Mouse (Mus musculus): ENCODE measurements at regions not wholly inside any gene's neighbourhood (a gene's known extent, or its start where the extent isn't known, plus 50 kb on each side); places are given as distances from the start of the nearest gene placed in this dataset.

DNA sequence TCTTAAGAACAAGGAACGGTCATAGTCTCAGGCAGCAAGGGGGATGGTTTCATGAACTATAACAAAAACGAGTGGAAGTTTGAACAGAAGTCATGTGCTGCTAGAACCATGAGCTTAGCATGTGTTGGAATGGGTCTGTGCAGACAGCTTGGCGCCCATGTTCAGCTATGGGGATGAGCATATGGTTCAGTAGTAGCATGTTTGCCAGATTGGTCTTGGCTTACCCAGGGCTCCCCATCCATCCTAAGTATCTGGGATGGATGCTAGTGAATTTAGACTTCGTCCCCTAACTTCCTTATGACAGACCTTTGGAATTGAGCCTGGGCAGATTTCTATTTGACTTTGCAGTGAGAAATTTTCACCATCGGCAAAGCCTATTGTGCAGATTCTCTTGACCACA, 634.9 kb upstream of the Tmem132c start:
- DNase-seq, result no peak

DNA sequence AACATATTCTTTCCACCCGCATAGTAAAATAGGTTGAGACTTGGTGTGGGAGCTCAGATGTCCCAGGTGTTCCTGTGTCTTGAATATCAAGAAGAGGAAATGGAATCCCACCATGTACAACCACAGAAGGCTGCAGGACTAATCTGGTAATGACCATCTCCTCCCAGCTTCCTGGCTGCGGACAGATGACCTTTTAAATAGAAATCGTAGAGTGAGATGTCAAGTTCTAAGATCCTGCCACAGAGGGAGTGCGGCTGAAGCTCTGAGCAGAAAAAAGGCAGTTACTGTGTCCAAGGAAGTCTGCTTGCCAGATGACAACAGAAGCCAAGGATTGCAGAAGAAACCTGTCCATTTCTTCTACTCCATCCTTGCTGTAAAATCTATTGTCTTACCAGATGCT, 629.0 kb upstream of the Tmem132c start:
- DNase-seq, result no peak

DNA sequence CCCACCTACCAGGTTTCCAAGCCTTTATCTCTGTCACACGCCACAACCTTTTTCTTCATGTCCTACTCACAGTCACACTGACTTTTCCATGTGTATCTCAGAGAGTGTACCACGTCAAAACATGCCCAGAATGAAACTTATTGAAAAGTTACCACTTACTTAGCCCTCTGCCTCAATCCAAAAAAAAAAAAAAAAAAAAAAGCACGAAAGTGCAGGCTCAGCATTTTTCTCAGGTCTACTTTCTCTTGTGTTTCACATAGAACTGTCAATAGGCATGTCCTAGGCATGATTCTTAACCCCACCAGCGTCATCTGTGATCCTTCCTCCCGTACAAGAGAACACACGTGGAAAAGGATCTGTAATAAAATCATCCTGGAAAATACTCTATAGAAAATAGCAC, 619.1 kb upstream of the Tmem132c start:
- DNase-seq, result no peak

DNA sequence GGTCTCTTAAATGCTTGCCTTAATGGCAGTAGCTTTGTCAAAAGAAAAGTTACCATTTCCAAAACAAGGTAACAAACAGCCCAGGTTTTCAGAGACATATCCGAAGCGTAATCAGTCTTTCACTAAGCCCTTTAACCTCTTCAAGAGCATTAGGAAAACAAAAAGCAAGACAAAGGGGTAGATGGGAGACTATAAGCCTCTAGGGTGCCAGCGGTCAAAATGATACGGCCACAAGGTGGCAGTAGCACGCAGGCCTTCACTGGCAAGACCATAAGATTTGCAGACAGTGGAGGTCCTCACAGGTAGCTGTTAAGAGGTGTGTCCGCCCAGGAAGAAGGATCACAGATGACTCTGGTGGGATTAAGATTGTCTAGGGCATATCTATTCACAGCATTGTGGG, 618.4 kb upstream of the Tmem132c start:
- peak; percentile 31 to 35 for DNase-seq

DNA sequence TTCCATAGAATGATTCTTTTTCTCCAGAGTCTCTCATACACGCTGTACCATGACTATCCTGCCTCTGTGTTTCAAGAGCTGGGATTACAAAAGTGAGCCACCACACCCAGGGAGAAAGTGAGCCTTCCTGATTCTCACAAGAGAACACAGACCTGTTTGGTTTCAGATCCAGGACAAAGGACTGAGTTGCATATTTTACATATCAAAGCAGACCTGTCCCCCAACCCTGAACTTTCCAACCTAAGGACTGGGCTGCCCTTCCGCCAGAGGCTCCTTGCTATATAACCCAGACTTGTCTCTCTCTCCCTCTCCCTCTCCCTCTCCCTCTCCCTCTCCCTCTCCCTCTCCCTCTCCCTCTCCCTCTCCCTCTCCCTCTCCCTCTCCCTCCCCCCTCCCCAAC, 611.8 kb upstream of the Tmem132c start:
- no peak for DNase-seq

DNA sequence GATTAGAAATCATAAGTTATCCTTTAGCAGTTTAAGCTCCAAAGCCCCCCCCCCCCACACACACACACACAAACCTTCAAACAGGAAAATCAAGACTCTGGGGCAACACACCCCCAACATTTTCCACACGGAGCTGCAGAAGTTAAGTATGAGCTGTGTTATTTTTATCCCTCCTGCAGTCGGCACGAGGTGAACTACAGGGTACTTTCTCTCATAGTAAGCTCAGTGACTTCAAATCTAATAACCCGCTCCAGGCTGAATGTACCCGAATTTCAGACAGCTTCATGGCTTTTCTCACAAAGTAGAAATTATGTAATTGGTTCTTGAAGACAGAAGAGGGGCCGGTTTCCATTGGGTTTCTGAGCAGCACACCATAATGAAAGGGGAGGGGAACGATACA, 591.2 kb upstream of the Tmem132c start:
- DNase-seq, result no peak

DNA sequence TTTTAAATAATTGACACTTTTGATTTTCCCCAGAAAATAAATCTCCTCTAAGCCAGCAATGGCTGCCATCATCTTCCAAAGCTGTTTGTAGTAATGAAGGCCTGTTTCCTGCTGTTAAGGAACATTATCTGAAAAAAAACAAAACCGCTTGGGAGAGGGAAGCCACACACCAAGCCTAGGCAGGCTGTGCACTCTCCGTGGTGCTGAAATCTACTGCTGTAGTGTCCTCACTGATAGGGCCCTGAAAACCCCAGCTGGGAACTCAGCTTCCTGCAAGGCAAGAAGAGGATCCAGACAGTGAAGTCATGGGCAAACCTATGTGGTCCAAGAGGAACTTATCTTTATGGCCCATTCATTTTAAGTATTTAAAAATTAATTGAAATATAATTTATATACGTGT, 590.2 kb upstream of the Tmem132c start:
- DNase-seq, result no peak

DNA sequence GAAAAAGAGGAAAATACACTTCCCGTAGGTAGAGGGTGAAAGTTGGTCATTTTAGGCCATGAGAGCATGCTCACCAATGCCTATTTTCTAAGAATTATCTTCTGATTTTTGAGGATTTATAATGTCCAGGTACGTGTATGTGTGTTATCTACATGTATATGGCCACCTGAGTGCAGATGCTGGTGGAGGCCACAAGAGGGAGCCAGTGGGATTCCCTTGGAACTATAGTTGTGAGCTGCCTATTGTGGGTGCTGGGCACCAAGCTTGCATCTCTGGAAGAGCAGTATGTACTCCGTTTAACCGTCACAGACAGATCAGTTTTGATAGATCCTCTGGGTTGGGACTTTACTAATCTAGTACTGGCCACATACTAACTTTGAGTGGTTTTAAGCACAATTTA, 579.0 kb upstream of the Tmem132c start:
- DNase-seq, result no peak

DNA sequence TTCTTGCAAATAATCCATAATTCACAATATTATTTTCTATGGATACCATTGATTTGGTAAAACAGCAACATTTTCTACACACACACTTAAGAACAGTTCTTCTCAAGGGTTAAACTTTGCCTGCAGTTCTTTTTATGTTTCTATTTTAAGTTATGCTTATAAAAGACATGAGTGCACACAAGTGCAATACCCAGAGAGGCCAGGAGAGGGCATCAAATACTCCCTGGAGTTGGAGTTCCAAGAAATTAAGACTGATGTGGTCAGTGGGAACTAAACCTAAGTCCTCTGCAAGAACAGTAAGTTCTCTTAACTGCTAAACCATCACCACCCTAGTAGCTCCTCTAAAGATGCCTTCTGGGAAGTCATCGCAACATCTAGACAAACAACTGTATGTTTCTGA, 570.5 kb upstream of the Tmem132c start:
- DNase-seq, result peak; percentile 3 to 18

DNA sequence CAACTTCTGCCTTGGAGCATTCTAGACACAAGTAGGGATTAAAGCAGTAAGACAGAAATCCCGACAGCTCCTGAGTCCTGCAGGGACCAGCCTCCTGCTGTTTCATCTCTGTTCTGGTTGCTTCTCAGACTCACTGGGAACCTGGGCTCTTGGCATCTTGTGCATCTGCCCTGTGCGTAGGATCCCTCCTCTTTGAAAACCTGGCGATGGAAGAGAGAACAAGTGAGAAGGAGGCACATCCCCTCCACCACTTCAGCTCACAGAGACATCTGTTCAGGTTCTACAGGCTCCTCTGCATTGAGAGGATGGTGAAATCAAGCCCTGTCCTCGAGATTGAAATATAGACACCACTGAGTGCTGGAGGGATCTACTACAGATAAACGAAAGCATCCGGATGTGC, 561.3 kb upstream of the Tmem132c start:
- no peak for DNase-seq

DNA sequence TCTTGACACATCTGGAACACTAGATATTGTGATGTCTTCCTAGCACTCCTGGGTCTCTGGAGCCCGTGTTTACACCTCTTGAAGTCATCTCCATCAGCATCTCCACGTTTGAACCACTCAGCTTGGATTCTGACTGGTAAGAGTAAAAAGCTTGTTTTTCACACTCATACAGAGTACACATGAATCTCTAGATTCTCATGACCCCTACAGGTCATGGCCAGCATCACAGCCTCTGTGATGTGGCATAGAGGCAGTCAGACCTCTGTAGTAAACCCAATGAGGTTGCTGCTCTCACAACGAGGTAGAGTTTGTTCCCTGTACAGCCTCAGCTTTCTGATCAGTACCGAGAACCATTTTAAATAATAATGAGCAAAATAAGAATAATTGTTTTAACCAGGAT, 542.3 kb upstream of the Tmem132c start:
- peak in 1 of 2 experiments; percentile 7 for DNase-seq

DNA sequence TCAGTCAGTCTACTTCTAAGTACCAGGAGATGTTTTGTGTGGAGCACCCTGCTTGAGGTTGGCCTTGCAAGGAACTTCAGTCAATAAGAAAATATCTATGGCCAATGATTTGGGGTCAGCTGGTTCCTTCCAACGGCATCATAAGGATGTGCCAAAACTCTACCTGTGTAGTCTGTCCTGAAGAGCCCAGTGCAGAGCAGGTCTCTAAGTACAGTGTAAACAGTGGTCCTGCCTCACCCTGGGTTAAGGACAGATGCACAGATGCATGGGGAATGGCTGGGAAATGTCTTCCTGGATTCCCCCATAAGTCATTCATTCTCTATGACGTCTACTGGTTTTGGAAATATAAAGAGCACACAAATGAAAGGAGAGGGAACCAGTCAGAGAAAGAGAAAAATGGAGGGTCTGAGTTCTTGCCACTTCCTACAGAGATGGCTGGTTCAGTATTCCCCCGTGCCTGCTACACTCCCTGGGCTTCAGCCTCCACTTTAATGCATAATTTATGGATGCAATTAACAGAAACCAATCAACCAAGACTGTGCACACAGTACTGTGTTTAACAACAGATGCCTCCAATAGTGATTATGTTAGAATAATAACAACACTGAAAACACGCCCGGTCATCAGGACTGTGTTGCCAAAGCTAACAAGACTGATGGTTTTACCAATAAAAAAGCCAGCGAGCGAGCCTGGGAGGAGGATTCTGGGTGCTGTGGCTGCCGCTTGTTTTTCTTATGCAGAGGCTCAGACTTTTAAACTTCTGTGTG, 537.9 kb upstream of the Tmem132c start:
- DNase-seq, result no peak

DNA sequence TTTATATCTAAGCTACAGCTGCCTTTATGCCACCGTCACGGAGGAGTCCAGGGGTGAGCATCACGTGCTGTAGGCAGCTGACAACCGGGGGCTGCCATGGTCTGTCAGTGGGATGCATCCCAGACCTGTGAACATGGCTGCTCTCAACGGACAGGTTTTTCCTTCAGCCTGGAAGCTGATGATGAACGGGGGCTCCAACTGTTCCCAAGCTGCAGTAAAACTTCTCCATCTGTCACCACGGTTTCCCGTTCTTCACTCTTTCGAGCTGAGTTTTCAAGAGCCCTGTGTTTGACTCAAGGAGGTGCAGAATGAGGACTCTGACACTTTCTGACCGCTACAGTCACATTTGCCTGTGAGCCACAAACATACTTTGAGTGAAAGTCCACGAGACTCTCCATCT, 535.7 kb upstream of the Tmem132c start:
- no peak for DNase-seq

DNA sequence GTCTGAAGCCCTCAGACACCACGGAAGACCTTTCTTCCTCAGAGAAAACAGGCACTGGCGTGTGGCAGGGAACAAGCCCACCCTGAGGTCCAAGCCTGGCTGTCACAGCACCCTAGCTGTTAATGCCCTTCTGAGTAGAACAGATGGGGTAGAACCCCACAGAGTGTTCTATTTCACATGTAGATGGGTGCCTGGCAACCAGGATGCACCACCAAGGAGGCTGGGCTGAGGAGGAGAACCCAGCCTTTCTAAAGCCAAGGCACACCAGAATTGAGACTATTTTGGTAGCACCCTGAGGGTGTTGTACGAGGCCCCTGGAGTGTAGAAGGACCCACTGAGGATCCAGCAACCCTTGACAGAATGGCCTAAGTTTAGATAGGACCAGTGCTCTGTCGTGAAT, 534.9 kb upstream of the Tmem132c start:
- no peak for DNase-seq

DNA sequence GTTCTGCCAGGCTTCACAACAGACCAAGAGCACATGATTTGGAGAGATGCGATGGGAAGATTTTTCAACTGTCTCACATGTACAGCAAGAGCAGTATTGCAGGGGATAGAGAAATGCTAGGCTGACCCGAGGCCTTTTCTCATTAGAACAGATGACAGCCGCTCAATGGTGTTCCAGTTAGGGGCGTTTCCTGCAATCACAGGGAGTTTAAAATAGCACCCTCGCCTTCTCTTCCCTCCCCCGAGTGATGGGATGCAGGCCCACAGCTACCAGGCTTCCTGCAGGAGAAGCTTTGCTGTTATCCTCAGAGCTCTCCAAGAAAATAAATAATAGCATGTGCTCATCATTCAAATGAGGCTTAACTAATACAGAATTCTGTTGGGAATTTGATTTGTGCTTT, 526.9 kb upstream of the Tmem132c start:
- no peak for DNase-seq

DNA sequence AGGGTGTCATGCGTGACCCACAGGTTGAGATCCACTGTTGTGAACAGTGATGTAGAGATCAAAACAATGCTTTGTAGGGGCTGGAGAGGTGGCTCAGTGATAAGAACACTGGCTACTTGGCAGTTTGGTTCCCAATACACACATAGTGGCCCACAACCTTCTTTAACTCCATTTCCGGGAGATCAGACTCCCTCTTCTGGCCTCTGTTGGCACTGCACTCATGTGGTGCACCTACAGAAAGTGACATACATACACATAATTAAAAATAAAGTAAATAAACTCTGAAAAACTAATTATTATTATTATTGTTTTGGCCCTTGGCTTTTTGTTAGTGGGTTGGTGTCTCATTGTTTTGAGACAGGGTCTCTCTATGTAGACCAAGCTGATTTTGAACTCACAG, 523.2 kb upstream of the Tmem132c start:
- no peak for DNase-seq

DNA sequence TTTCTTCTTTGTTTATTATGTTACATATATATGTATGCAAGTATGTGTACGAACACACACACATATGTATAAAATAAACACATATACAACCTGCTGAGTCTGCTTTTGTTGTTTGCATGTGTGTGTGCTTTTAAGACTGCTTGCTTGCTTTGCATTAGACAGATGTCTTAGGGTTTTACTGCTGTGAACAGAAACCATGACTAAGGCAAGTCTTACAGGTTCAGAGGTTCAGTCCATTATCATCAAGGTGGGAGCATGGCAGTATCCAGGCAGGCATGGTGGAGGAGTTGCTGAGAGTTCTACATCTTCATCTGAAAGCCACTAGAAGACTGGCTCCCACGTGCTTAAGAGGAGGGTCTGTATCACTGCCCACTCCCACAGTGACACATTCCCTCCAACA, 520.3 kb upstream of the Tmem132c start:
- DNase-seq, result no peak

DNA sequence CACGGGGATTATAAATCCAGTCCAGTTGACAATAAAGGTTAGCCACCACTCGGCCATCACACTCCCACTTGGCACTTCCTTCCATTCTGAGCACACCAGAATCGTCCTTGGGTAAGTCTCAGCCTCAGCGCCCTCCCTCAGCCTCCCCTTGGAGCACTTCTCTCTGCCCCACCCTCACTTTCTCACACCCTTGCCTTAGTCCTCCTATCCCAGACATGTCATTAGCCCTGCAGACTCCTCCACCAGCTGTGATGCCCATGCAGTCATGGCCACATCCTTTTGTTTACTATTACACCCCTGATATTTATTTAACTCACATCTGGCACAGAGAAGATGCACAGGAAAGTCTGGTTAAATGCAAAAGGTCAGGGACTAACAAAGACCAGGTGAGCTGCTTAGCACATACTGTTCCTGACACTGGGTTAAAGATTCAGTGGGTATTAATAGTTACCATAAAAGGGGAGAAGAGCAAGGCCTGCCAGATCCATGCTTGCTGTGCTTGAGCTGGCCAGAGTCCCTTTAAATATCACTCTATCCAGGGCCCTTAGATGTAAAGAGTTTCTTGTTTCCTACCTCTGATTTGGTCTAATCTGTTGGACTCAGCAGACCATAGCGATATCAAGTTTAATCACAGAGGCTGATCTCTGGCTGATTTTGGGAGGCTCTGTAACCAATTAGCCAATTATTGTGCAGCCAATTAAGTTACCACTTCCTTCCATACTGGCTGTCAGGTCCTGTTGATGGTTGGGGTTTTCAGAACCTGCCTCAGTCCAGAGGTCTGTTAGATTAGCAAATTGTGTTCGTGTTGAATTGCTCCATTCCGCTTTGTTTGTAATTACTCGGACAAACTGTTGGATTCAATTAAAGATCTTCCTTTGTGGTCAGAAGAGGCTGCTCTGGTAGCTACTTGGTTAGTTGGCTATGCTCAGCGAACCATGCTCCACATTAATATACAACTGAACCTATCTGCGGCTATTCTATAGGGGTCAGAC, 518.0 kb upstream of the Tmem132c start:
- no peak for DNase-seq

DNA sequence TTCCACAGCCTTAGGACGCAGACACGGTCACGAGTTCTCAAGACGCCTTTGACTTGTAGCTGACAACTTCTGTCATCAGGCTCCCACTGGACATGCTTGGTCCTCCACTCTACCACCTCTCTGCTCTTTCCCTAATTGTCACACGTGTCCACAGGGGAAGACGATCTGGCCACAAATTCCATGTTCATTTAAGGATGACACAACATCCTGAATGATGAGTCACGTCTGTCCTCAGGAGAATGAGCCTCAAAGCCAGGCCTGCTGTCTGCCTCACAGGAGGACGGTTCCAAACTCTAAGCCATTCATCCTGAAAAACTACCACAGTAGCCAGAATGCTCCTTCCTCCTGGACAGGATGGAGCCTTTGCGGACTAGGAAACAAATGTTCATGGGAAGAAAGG, 517.3 kb upstream of the Tmem132c start:
- no peak for DNase-seq

DNA sequence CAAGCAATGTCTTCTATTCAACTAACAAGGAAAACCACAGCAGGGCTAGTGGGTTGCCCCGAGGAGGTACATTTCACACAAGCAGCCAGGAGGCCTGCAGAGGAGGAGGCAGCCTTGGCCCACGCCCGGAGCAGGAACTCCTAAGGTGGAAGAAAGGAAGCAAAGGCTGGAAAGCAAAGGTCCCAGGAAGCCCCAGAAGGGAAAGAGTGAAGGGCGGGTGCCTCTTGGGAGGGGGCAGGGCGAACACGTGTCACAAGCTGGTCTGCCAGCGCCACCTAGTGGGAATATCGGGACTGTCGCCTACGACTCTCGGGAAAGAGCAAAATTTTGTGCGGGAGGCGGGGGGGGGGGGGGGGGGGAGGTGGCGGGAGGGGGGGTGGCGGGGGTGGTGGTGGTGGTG, 508.1 kb upstream of the Tmem132c start:
- DNase-seq, result peak; percentile 58 to 62

DNA sequence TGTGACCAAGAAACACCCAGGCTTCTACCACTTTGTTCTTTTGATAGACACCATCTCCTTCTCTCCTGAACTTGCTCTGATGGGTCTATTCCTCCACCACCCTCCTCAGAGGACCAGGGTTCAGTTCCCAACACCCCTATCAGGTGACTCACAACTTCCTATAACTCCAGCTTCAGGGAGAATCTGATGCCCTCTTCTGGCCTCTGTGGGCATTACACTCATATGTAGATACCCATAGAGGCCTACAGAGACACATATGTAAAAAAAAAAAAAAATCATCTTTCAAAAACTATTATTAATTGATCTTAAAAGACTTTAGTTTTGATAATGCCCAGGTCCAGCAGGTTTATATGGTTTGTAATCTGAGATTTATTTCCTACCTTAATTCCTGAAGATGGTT, 505.9 kb upstream of the Tmem132c start:
- no peak for DNase-seq

DNA sequence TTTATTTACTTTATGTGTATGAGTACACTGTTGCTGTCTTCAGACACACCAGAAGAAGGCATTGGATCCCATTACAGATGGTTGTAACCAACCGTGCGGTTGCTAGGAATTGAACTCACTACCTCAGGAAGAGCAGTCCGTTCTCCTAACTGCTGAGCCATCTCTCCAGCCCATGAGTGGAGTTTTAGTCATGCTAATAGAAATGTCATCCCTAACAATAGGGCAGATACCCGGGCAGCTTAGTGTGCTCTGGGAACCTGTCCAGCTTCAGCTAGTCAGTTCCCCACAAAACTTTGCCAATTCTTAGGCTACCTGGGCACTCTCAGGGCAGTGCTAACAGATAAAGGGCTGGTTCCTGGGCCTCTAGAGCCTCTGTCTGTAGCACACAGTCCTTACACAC, 503.9 kb upstream of the Tmem132c start:
- no peak for DNase-seq

DNA sequence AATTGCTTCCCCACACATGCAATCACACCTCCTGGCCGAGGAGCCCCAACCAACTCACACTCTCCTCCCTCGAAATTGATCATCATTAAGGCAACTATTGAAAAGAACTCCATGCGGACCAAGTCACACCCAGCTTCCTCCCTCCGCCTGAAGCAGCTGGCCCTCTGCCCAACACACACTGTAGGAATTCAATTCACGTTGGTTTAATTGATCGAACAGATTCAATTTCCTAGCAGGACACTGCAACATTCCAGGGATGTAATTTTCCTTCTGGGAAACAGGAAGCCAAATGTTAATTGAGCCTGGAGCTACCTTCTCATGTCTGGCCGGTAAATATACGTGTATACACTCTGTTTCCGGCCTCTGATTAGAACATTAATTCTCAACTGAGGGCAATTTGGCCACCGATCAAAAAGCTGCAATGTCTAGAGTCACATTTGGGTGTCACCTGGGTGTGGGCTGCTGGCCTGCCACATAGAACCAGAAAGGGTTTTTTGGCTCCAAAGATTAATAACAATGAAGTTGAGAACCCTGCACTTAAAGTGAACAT, 500.7 kb upstream of the Tmem132c start:
- no peak for DNase-seq

DNA sequence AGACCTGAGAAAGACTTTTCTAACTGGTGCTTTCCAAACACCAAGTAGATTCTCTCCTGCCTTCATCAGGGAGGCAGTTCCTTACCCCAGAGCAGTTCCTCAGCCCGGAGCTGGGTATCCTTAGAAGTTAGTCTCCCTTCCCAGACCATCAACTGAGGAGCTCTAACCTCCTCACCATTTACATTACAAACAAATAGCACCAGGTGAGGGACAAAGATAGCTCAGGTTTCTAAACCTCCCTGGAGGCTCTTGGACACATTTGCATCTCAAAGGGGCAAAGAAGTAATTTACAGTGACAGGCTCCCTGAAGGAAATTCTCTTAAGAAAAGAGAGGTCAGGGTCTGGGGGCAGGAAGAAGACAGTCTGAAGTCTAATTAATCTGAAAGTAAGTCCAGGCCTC, 486.5 kb upstream of the Tmem132c start:
- no peak for DNase-seq
